Mouse (Mus musculus) E14TG2a.4 (cell line): ENCODE results near the gene Dusp8.

Source experiments
- CTCF ChIP-seq: conservative IDR thresholded peaks from 2 replicates; pipeline ENCODE4 v1.5.1; 2014; ENCODE audit warnings: low read length
- NANOG ChIP-seq: IDR thresholded peaks from 2 replicates; pipeline ENCODE4 v1.6.1; 2014; ENCODE audit warnings: borderline replicate concordance, low read length, mixed read lengths

GRCm38 (mm10) chr7:142089648-142090447 is 5.8 kb downstream of the Dusp8 start:
- TF ChIP-seq CTCF, result no peak
- TF ChIP-seq NANOG, result no peak
